Mouse (Mus musculus): Measurements from ENCODE around the gene Serinc3. TPM values are rescaled to one million over a fixed set of nuclear protein-coding genes. Genes with fewer than 3 reads are reported as not detected.
"Not testable (repeated sequence)": the region's sequence is repeated elsewhere in the genome, so short reads cannot be mapped to it uniquely, and the experiment has no call there.

The Serinc3 gene
- polyA plus RNA-seq, 1 experiment, result 88.9 TPM

DNA sequence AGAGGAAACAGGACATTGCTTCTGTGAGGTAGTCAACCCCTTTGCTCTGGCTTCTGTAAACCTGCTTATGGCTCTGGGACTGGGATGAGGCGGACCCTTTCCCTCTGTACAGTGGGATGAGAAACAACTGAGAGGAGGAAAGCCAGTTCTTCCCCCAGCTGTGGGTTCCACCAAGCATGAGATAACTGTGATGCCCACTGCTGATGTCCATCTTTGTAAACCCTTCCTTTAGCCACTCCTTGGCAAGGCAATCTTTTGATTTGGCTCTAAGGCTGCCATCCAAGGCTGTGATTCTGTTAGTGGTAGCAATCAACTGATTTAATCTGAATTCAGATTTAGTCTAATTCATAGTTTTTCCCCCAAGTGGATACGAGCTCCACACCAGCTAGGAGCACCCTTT lies 12.6 kb upstream of the Serinc3 start:
- peak overlapping the region; percentile 70 for H3K4me3 ChIP-seq
- peaks cover 38% of the 10 kb centered on the region for H3K79me2 ChIP-seq (ENCODE audit: control insufficient read depth, insufficient read depth)
- no peak for TF ChIP-seq MAX (IDR thresholded peaks at IDR 0.05; ENCODE audit: low read depth)
- TF ChIP-seq CEBPB (IDR thresholded peaks at IDR 0.05; ENCODE audit: insufficient read depth, poor library complexity, severe bottlenecking), result no peak
- no peak for TF ChIP-seq TCF3 (IDR thresholded peaks at IDR 0.05; ENCODE audit: insufficient read length, low read depth)
- no peak for TF ChIP-seq MYOG (IDR thresholded peaks at IDR 0.05; ENCODE audit: control insufficient read depth in 1 of 3, insufficient read depth in 1 of 3, insufficient read length in 2 of 3, low read depth in 2 of 3)
- no peak for TF ChIP-seq USF1 (IDR thresholded peaks at IDR 0.05; ENCODE audit: low read depth)
- no peak for TF ChIP-seq E2F4 (IDR thresholded peaks at IDR 0.05; ENCODE audit: insufficient read depth)
- TF ChIP-seq REST (IDR thresholded peaks at IDR 0.05; ENCODE audit: insufficient read depth, insufficient read length), result no peak
- TF ChIP-seq TCF12 (IDR thresholded peaks at IDR 0.05; ENCODE audit: insufficient read depth, poor library complexity, severe bottlenecking), result no peak
- TF ChIP-seq POLR2AphosphoS2 (IDR thresholded peaks at IDR 0.05; ENCODE audit: insufficient read length, low read depth), result no peak
- no peak for TF ChIP-seq POLR2A (IDR thresholded peaks at IDR 0.05; ENCODE audit: insufficient read length, low read depth)
- TF ChIP-seq MYOD1 (IDR thresholded peaks at IDR 0.05; ENCODE audit: control insufficient read depth in 1 of 3, insufficient read length in 2 of 3, low read depth in 2 of 3), result no peak
- no peak for TF ChIP-seq SRF (IDR thresholded peaks at IDR 0.05; ENCODE audit: control insufficient read depth, insufficient read length, low read depth)
- H3ac ChIP-seq (ENCODE audit: control insufficient read depth, insufficient read length), result no peak overlapping the region
- no peaks in the 10 kb centered on the region for H3K36me3 ChIP-seq (ENCODE audit: control insufficient read depth, insufficient read depth)
- peak overlapping the region; percentile 98 for H3K4me2 ChIP-seq (ENCODE audit: low read depth)
- no peaks in the 10 kb centered on the region for H3K27me3 ChIP-seq (ENCODE audit: control insufficient read depth, insufficient read depth, insufficient read length)

DNA sequence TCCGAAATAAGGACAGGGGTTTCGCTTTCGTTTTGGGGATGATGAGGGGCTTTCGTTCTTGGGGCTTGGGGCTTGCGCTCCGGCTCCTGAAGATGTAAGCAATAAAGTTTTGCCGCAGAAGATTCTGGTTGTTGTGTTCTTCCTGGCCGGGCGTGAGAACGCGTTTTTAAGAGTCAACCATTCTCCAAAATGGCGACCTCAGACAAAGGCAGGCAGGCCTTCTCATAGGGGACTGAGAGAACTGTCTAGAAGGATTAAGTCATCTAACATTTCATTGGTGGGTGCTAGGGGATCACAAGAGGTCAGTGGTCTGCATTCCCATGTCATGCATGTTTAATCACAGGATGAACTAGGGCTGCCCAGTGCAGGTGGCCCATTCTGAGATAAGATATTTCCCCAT lies 10.8 kb upstream of the Serinc3 start:
- H3K79me2 ChIP-seq (ENCODE audit: control insufficient read depth, insufficient read depth), result peaks cover 23% of the 10 kb centered on the region
- not testable (repeated sequence) for H3K36me3 ChIP-seq (ENCODE audit: control insufficient read depth, insufficient read depth); H3ac ChIP-seq (ENCODE audit: control insufficient read depth, insufficient read length); H3K27me3 ChIP-seq (ENCODE audit: control insufficient read depth, insufficient read depth, insufficient read length); H3K4me3 ChIP-seq; H3K4me2 ChIP-seq (ENCODE audit: low read depth)

DNA sequence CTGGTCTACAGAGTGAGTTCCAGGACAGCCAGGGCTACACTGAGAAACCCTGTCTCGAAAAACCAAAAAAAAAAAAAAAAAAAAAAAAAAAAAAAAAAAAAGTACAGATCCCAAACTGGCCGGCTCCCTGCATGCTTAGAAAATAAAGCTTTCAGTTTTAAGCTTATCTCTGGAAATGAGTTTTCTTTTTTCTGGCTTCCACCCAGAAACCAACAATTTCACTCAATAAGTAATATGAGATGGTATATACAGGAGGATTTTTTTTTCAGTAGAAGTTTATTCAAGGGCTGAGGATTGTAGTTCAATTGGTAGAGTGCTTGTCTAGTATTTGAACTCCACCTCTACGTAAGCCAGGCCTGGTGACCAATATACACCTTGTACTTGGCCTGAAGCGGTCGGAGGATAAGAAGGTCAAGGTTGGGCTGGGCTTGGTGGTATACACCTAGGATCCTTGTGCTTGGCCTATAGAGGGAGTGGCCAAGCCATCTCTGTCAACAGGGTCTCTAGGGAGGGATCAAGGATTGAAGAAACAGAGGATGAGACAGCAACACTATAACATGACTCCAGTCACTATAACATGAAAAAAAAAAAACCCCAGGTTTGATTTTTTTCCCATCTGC lies 1.6 kb upstream of the Serinc3 start:
- H3K4me3 ChIP-seq, result no peak overlapping the region
- no peaks in the 10 kb centered on the region for H3K36me3 ChIP-seq (ENCODE audit: control insufficient read depth, insufficient read depth)
- no peak overlapping the region for H3K4me2 ChIP-seq (ENCODE audit: low read depth)
- TF ChIP-seq MAX (IDR thresholded peaks at IDR 0.05; ENCODE audit: low read depth) (no peak), CEBPB (IDR thresholded peaks at IDR 0.05; ENCODE audit: insufficient read depth, poor library complexity, severe bottlenecking) (no peak), USF1 (IDR thresholded peaks at IDR 0.05; ENCODE audit: low read depth) (no peak), REST (IDR thresholded peaks at IDR 0.05; ENCODE audit: insufficient read depth, insufficient read length) (no peak), MYOG (IDR thresholded peaks at IDR 0.05; ENCODE audit: control insufficient read depth in 1 of 3, insufficient read depth in 1 of 3, insufficient read length in 2 of 3, low read depth in 2 of 3) (no peak), SRF (IDR thresholded peaks at IDR 0.05; ENCODE audit: control insufficient read depth, insufficient read length, low read depth) (no peak), TCF3 (IDR thresholded peaks at IDR 0.05; ENCODE audit: insufficient read length, low read depth) (no peak), E2F4 (IDR thresholded peaks at IDR 0.05; ENCODE audit: insufficient read depth) (no peak)
- H3K79me2 ChIP-seq (ENCODE audit: control insufficient read depth, insufficient read depth), result peaks cover 29% of the 10 kb centered on the region
- no peak overlapping the region for H3ac ChIP-seq (ENCODE audit: control insufficient read depth, insufficient read length)
- H3K27me3 ChIP-seq (ENCODE audit: control insufficient read depth, insufficient read depth, insufficient read length), result no peaks in the 10 kb centered on the region

DNA sequence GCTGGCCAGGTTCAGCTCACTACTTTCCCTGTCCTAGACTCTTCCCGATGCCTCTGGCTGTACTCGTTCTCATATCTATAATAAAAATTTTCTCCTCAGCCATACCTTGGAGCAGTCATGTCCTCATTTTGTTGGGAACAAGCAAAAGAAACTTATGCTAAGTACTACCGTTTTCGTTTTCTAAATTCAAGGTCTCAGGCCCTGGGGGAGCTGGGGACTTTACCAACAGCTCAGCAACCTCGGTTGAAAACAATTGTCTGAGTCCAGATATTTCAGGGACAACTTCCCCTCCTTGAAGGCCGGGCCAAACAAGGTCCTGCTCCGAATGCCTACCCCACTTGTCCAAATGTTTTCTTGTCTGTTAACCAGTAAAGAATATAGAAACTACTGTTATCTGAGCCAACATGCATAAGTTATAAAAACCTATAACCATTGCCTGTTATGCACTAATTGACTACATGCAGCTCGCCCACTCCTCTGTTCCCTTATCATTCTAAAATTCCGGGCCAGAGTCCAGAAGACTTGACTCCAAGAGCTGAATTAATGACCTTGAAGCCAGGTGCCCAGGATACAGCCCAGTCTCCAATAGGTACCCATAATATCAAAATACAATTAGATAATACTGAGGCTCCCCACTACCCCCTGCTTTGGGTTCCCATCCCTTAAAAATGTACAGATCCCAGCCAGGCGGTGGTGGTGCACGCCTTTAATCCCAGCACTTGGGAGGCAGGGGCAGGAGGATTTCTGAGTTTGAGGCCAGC lies 949 bp upstream of the Serinc3 start:
- Histone ChIP-seq H3K79me2 (ENCODE audit: control insufficient read depth, insufficient read depth) (peaks cover 36% of the 10 kb centered on the region), H3K36me3 (ENCODE audit: control insufficient read depth, insufficient read depth) (no peaks in the 10 kb centered on the region), H3ac (ENCODE audit: control insufficient read depth, insufficient read length) (no peak overlapping the region), H3K27me3 (ENCODE audit: control insufficient read depth, insufficient read depth, insufficient read length) (no peaks in the 10 kb centered on the region), H3K4me2 (ENCODE audit: low read depth) (no peak overlapping the region), H3K4me3 (peak overlapping the region; percentile 73)
- TF ChIP-seq TCF12 (IDR thresholded peaks at IDR 0.05; ENCODE audit: insufficient read depth, poor library complexity, severe bottlenecking), result no peak
- TF ChIP-seq USF1 (IDR thresholded peaks at IDR 0.05; ENCODE audit: low read depth), result no peak
- TF ChIP-seq MAX (IDR thresholded peaks at IDR 0.05; ENCODE audit: low read depth), result no peak
- TF ChIP-seq MYOD1 (IDR thresholded peaks at IDR 0.05; ENCODE audit: control insufficient read depth in 1 of 3, insufficient read length in 2 of 3, low read depth in 2 of 3), result no peak
- no peak for TF ChIP-seq POLR2AphosphoS2 (IDR thresholded peaks at IDR 0.05; ENCODE audit: insufficient read length, low read depth)
- no peak for TF ChIP-seq TCF3 (IDR thresholded peaks at IDR 0.05; ENCODE audit: insufficient read length, low read depth)
- TF ChIP-seq E2F4 (IDR thresholded peaks at IDR 0.05; ENCODE audit: insufficient read depth), result no peak
- no peak for TF ChIP-seq SRF (IDR thresholded peaks at IDR 0.05; ENCODE audit: control insufficient read depth, insufficient read length, low read depth)
- no peak for TF ChIP-seq CEBPB (IDR thresholded peaks at IDR 0.05; ENCODE audit: insufficient read depth, poor library complexity, severe bottlenecking)
- TF ChIP-seq POLR2A (IDR thresholded peaks at IDR 0.05; ENCODE audit: insufficient read length, low read depth), result no peak
- TF ChIP-seq REST (IDR thresholded peaks at IDR 0.05; ENCODE audit: insufficient read depth, insufficient read length), result no peak
- TF ChIP-seq MYOG (IDR thresholded peaks at IDR 0.05; ENCODE audit: control insufficient read depth in 1 of 3, insufficient read depth in 1 of 3, insufficient read length in 2 of 3, low read depth in 2 of 3), result no peak

DNA sequence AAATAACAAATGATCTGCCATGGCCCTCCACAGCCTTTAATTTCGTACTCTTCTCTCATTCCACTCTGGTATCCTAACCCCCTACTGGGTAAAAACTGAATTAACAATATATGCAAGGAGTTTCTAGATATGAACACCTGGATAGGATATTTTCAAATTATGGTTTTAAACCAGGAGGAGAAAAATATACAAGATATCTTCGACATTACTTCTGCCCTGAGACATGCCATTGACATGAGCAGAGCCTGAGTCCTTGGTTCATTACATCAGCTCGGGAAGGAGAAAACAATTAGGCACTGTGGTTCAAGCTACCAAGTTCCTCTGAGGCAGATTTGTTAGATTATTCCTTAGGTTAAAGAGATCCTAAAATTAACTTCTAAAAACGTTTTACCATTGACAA lies 884 bp downstream of the Serinc3 start:
- Histone ChIP-seq H3ac (ENCODE audit: control insufficient read depth, insufficient read length) (peak overlapping the region; percentile 26), H3K27me3 (ENCODE audit: control insufficient read depth, insufficient read depth, insufficient read length) (no peaks in the 10 kb centered on the region), H3K4me3 (peak overlapping the region; percentile 73), H3K79me2 (ENCODE audit: control insufficient read depth, insufficient read depth) (peaks cover 54% of the 10 kb centered on the region), H3K36me3 (ENCODE audit: control insufficient read depth, insufficient read depth) (no peaks in the 10 kb centered on the region), H3K4me2 (ENCODE audit: low read depth) (peak overlapping the region; percentile 94)
- TF ChIP-seq REST (IDR thresholded peaks at IDR 0.05; ENCODE audit: insufficient read depth, insufficient read length) (no peak), MAX (IDR thresholded peaks at IDR 0.05; ENCODE audit: low read depth) (no peak)

Measured in myocyte (in vitro differentiated cells).